Mouse (Mus musculus) stomach, postnatal 0 days (tissue): Measurements from ENCODE around the gene Ubl4a.

ENCODE experiments used
- CTCF ChIP-seq: IDR thresholded peaks from 2 replicates; pipeline ENCODE4 v1.5.1; 2016; ENCODE audit warnings: antibody characterized with exemption, low read depth, mild to moderate bottlenecking, moderate library complexity
- EP300 ChIP-seq: optimal IDR thresholded peaks from 2 replicates; pipeline ENCODE3; 2016; ENCODE audit warnings: antibody characterized with exemption

- TF ChIP-seq CTCF (no peak), EP300 (no peak)
Measured at GRCm38 (mm10) chrX:74329215-74329671, 43.8 kb downstream of the Ubl4a start.
